Mouse (Mus musculus) hindbrain, embryonic 13.5 days (tissue): ENCODE measurements around the gene Nudt12. TPM values are rescaled to one million over a fixed set of nuclear protein-coding genes. Genes with fewer than 3 reads are reported as not detected.

Source experiments
- ATAC-seq: fragments of 200-750 bp; cut with Nextera tagmentation; 2 replicates; pipeline ENCODE4 v1.8.0; 2017; ENCODE audit warnings: moderate TSS enrichment; ENCODE audit not compliant: low FRiP score
- H3K27ac ChIP-seq: fragments of 300-500 bp; sonication (generic); 2 replicates; pipeline ENCODE4 v1.5.1; 2015; ENCODE audit warnings: inconsistent platforms, mild to moderate bottlenecking, moderate library complexity
- H3K27me3 ChIP-seq: fragments of 300-500 bp; sonication (generic); 2 replicates; pipeline ENCODE4 v1.6.1; 2015; ENCODE audit warnings: mild to moderate bottlenecking, inconsistent platforms
- H3K36me3 ChIP-seq: fragments of 300-500 bp; sonication (generic); 2 replicates; pipeline ENCODE4 v1.6.1; 2015; ENCODE audit warnings: mild to moderate bottlenecking, inconsistent platforms
- H3K4me1 ChIP-seq: fragments of 300-500 bp; sonication (generic); replicated peaks from 2 replicates; pipeline ENCODE4 v1.6.1; 2015; ENCODE audit warnings: inconsistent platforms
- H3K4me2 ChIP-seq: fragments of 300-500 bp; sonication (generic); 2 replicates; pipeline ENCODE4 v1.6.1; 2015; ENCODE audit warnings: inconsistent platforms, mild to moderate bottlenecking, moderate library complexity
- H3K4me3 ChIP-seq: fragments of 300-500 bp; sonication (generic); 2 replicates; pipeline ENCODE4 v1.5.1; 2015; ENCODE audit warnings: mild to moderate bottlenecking, inconsistent platforms
- H3K9ac ChIP-seq: fragments of 300-500 bp; sonication (generic); 2 replicates; pipeline ENCODE4 v1.6.1; 2015; ENCODE audit warnings: mild to moderate bottlenecking, inconsistent platforms
- H3K9me3 ChIP-seq: fragments of 300-500 bp; sonication (generic); 2 replicates; pipeline ENCODE4 v1.6.1; 2016; ENCODE audit warnings: inconsistent platforms
- WGBS: fragments of 180-500 bp; shearing (Covaris S2); methylation state at CpG from one replicate; pipeline ENCODE4 v1.1.7; 2015; 5-methylcytosine and 5-hydroxymethylcytosine counted together
- polyA plus RNA-seq: library from polyadenylated mRNA; unstranded; fragments of >200 nt; fragmentation: Nextera tagmentation; extraction: Ambion mirVana; gene quantifications from 2 replicates; pipeline ENCODE4 v1.2.1, GENCODE M21; 2015

Gene Nudt12
- polyA plus RNA-seq, 1 experiment from 2014 or later, result 3.9 TPM

- Histone ChIP-seq H3K27me3 (no peaks in the 10 kb centered on the region), H3K9me3 (no peaks in the 10 kb centered on the region), H3K4me3 (no peak overlapping the region), H3K4me1 (no peaks in the 10 kb centered on the region), H3K9ac (no peak overlapping the region), H3K27ac (no peak overlapping the region), H3K36me3 (no peaks in the 10 kb centered on the region), H3K4me2 (no peak overlapping the region)
- WGBS, result 37% methylated on average over 3 of the region's 3 CpGs
- ATAC-seq, result no peak
Observed at GRCm38 (mm10) chr17:58959905-58960304, 53.3 kb downstream of the Nudt12 start.

- H3K9ac ChIP-seq, result no peak overlapping the region
- no peaks in the 10 kb centered on the region for H3K27me3 ChIP-seq
- WGBS, result 62% methylated on average over 1 of the region's 1 CpGs
- no peaks in the 10 kb centered on the region for H3K9me3 ChIP-seq
- H3K4me2 ChIP-seq, result no peak overlapping the region
- ATAC-seq, result no peak
- no peak overlapping the region for H3K4me3 ChIP-seq
- no peak overlapping the region for H3K27ac ChIP-seq
- no peaks in the 10 kb centered on the region for H3K4me1 ChIP-seq
- no peaks in the 10 kb centered on the region for H3K36me3 ChIP-seq
Observed at GRCm38 (mm10) chr17:58957055-58957454, 56.1 kb downstream of the Nudt12 start.

Other genes with a start within 250 kb of the Nudt12 start
- 3.8 and 4.8 TPM in 2 replicates for gene Pdzph1, start 22.0 kb downstream of the Nudt12 start, polyA plus RNA-seq